Mouse (Mus musculus) gastrocnemius, postnatal 36 days (tissue): ENCODE data around the gene Zkscan4. TPM values are rescaled to one million over a fixed set of nuclear protein-coding genes. Genes with fewer than 3 reads are reported as not detected.
"Not testable (repeated sequence)": the region's sequence is repeated elsewhere in the genome, so short reads cannot be mapped to it uniquely, and the experiment has no call there.

ENCODE experiments used
- DNase-seq, 2 experiments: peaks; one replicate each; pipeline ENCODE4 v3.0.0; 2022
- intact Hi-C: fragments of 180-260 bp; cut with DNase I; formaldehyde crosslinking; loops from one replicate; pipeline ENCODE4 v1.15.1; 2025
- microRNA-seq, 2 experiments: library from miRNA; unstranded; fragments of <30 nt; microRNA quantifications; one replicate each; pipeline ENCODE4 v1.2.0; 2021
- total RNA-seq, 2 experiments: library from RNA; stranded (reverse); gene quantifications; 2 replicates each; pipeline ENCODE4 v1.2.3; 2021

Gene Zkscan4
- total RNA-seq, 2 experiments from 2014 or later, result 0.25 to 0.43 TPM

GRCm38 (mm10) chr13:21501182-21501581, 22.5 kb downstream of the Zkscan4 start, which contains the start of gene Gm11273:
Gene Gm11273 (minus strand): TSS chr13:21501418.
- intact Hi-C loops, result loop anchor here (10.0 kb wide), 1 partner anchor 96 kb away; the partner anchor contains the start of gene Zkscan3
- DNase-seq, result not testable (repeated sequence)

GRCm38 (mm10) chr13:21502296-21502695, 23.6 kb downstream of the Zkscan4 start:
- DNase-seq, result no peak
- intact Hi-C loops, result loop anchor here (10.0 kb wide), 1 partner anchor 97 kb away; the partner anchor contains the start of gene Zkscan3

DNA sequence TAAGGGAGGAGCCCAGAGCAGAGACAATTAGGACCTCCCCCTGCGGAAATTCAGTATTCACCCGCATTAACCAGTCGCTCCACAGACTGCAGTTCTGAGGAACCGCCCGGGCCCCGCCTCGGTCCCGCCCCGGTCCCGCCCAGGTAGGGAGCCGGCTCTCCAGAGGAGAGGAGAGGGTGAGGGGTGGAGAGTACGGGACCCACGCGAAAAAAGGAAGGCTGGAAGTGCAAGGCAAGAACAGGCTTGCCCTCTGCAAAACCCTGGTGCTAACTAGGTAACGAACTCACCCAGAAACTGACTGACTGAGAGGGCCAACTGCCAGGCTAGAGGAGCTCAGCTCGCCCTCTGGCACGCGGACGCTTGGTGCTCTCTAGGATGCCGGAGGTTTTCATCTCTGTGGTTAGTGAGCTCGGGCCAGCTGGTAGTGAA, 27.5 kb downstream of the Zkscan4 start:
- peak; percentile 72 to 76 for DNase-seq
- intact Hi-C loops, result loop anchor here (10.0 kb wide), 1 partner anchor 101 kb away; the partner anchor contains the start of gene Zkscan3

GRCm38 (mm10) chr13:21530136-21530535, 51.4 kb downstream of the Zkscan4 start:
- intact Hi-C loops, result loop anchor here (5.0 kb wide), 2 partner anchors 128 to 168 kb away; partner anchors contain the start of genes Zkscan3 and Zscan12
- DNase-seq, result no peak

- DNase-seq, result peak; percentile 85 to 86
- intact Hi-C loops, result loop anchor here (5.0 kb wide), 2 partner anchors 128 to 168 kb away; partner anchors contain the start of genes Zkscan3 and Zscan12
Measured at GRCm38 (mm10) chr13:21530781-21531201, 52.1 kb downstream of the Zkscan4 start, which contains the start of gene Zkscan8. Gene Zkscan8 (minus strand): TSS chr13:21531120.

Small RNA genes lying within 50 kb of the gene (microRNA-seq; reads per million reads assigned to microRNA genes)
- gene Mir1896, result 0 reads per million in 2 experiments

Other genes with a start within 250 kb of the Zkscan4 start
- not detected for gene Gpx5, start 186.2 kb upstream of the Zkscan4 start, total RNA-seq
- gene Gpx6, start 166.8 kb upstream of the Zkscan4 start, total RNA-seq, result not detected
- not detected for gene Olfr1367, start 132.0 kb upstream of the Zkscan4 start, total RNA-seq
- 1 to 10 TPM; 4.7 to 6.7 TPM for gene Zscan12, start 116.1 kb upstream of the Zkscan4 start, total RNA-seq
- 10 to 100 TPM; 14.7 to 14.9 TPM for gene Zkscan3, start 76.2 kb upstream of the Zkscan4 start, total RNA-seq
- under 1 TPM; 0.20 to 0.36 TPM for gene Pgbd1, start 37.8 kb upstream of the Zkscan4 start, total RNA-seq
- 10 to 100 TPM in 1 of 2 experiments, 1 to 10 TPM in 1; 8.8 to 11.9 TPM for gene Zscan26, start 25.2 kb upstream of the Zkscan4 start, total RNA-seq
- gene Nkapl, start 10.4 kb upstream of the Zkscan4 start, total RNA-seq, result under 1 TPM in 1 of 2 experiments, not detected in 1; 0.17 TPM
- not detected for gene Gm10065, start 534 bp downstream of the Zkscan4 start, total RNA-seq
- gene AK157302, start 16.3 kb downstream of the Zkscan4 start, total RNA-seq, result 10 to 100 TPM; 21.6 to 22.8 TPM
- gene Gm11273, start 22.5 kb downstream of the Zkscan4 start, total RNA-seq, result 100 to 1,000 TPM; 119 to 122 TPM
- gene Zkscan8, start 52.2 kb downstream of the Zkscan4 start, total RNA-seq, result 1 to 10 TPM; 4.0 to 6.2 TPM
- gene Olfr1366, start 63.9 kb downstream of the Zkscan4 start, total RNA-seq, result not detected
- gene Olfr1535, start 81.0 kb downstream of the Zkscan4 start, total RNA-seq, result not detected
- not detected for gene Olfr1364, start 102.9 kb downstream of the Zkscan4 start, total RNA-seq
- not detected for gene Olfr1362, start 135.1 kb downstream of the Zkscan4 start, total RNA-seq
- not detected for gene Olfr11, start 163.6 kb downstream of the Zkscan4 start, total RNA-seq
- not detected for gene Olfr1361, start 184.5 kb downstream of the Zkscan4 start, total RNA-seq
- gene Olfr1360, start 198.5 kb downstream of the Zkscan4 start, total RNA-seq, result not detected
- gene Olfr1359, start 219.2 kb downstream of the Zkscan4 start, total RNA-seq, result not detected
- 10 to 100 TPM; 10.7 to 18.2 TPM for gene Hist1h2bl, start 237.2 kb downstream of the Zkscan4 start, total RNA-seq
- gene Hist1h2ai, start 237.5 kb downstream of the Zkscan4 start, total RNA-seq, result 1 to 10 TPM; 3.3 to 8.8 TPM
- 10 to 100 TPM; 12.6 to 15.0 TPM for gene Hist1h3h, start 238.8 kb downstream of the Zkscan4 start, total RNA-seq
- 1 to 10 TPM; 2.0 to 3.5 TPM for gene Hist1h2bm, start 243.1 kb downstream of the Zkscan4 start, total RNA-seq